Mouse (Mus musculus) natural killer cell, adult 2 months (primary cell): ENCODE results near the gene Irf7.
A peak's percentile ranks its signal among the peaks of the same experiment; 100 is the strongest.
"Not testable (repeated sequence)": the region's sequence is repeated elsewhere in the genome, so short reads cannot be mapped to it uniquely, and the experiment has no call there.

Experiments used
- DNase-seq, 2 experiments: peaks; one replicate each; pipeline ENCODE4 v3.0.0; 2022; ENCODE audit warnings: low spot score in 2 of 2

Gene Irf7

GRCm38 (mm10) chr7:141275356-141275755 is 9.1 kb upstream of the Irf7 start:
- no peak for DNase-seq

DNA sequence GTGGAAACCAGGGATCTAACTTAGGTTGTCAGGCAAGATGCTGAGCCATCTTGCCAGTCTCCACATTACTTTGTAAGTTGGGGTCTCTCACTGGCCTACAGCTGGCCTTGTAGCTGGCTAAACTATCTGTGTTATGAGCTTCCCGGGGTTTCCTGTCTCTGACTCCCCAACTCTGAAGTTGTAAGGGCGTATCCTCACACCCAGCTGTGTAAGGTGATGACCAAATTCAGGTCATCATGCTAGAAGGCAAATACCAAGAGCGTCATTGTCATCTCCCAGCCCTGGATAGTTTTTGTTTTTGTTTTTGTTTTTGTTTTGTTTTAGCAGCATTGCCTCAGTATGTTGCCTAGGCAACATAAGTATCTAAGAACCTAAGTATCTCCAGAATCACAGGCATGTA is 4.3 kb upstream of the Irf7 start:
- peak; percentile 37 to 56 for DNase-seq

GRCm38 (mm10) chr7:141269273-141269545 is 2.9 kb upstream of the Irf7 start:
- no peak for DNase-seq

- DNase-seq: peak in 1 of 2 experiments; percentile 19
These were observed 2.4 kb upstream of the Irf7 start for GRCm38 (mm10) chr7:141268466-141269272.

- DNase-seq: peak in 1 of 2 experiments; percentile 44
These were observed 906 bp downstream of the Irf7 start for GRCm38 (mm10) chr7:141265411-141265738.

DNA sequence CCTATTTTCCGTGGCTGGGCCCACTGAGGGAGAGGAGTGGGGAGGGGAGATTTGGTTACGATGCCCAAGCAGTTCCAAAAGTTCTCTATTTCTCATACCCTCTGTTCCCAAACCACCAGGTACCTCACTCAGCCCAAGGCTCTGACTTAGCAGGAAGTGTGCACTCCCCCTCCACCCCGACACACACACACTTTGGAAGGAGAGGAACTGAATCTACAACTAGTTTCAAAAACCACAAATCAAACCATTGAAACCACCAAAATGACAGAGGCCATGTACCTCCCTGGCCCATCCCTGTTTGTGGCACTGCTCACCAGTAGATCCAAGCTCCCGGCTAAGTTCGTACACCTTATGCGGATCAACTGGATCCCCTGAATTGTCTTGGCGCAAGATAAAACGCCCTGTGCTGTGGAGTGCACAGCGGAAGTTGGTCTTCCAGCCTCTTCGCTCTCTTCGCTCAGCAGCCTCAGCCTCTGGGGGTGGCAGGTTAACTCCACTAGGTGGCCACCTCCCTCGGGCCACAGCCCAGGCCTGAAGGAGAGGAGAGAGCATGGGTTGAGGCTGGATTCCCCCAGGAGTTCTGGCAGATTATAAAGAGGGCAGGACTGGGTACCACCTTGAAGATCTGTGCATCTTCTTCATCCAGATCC is 1.4 kb downstream of the Irf7 start:
- peak; percentile 52 to 61 for DNase-seq

DNA sequence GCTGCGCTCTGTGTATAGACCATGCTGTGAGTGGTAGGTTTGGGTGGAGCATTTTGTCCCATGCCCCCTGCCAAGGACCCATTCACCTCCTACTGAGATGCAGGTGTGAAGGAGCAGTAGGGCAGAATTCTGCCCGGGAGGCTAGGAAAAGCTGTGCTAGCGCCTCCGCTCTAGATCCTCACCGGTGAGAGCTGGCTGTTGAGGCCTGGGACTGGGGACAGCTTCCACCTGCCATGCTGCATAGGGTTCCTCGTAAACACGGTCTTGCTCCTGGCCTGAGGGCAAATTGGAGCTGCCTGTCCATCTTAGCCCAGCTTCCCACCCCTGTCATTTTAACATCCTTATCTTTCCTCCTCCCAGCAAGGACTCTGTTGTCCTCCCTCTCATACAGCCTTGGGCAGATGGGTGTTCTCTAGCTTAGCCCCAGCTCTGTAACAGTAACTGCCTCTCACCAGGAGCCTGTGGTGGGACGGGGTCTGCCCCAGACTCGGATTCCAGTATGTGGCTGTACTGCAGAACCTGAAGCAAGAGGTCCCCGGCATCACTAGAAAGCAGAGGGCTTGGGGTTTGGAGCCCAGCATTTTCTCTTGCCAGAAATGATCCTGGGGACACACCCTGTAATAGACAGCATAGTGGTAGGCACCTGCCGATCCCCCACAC is 2.1 kb downstream of the Irf7 start:
- no peak for DNase-seq

DNA sequence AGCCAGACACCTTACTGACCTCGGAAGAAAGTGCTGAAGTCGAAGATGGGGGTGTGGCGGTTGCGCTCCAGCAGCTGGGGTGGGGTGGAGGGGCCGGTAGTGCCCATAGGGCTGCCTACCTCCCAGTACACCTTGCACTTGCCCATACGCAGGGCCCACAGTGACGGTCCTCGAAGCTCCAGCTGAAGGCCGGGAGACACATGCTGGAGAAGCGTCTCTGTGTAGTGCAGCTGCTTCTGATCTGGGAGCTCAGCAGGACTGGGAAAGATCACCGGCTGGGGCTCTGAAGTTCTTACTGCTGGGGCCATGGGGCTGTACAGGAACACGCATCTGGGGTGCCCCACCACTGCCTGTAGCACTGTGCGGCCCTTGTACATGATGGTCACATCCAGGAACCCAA is 2.6 kb downstream of the Irf7 start:
- DNase-seq: no peak

GRCm38 (mm10) chr7:141261480-141261879 is 4.8 kb downstream of the Irf7 start:
- no peak for DNase-seq

DNA sequence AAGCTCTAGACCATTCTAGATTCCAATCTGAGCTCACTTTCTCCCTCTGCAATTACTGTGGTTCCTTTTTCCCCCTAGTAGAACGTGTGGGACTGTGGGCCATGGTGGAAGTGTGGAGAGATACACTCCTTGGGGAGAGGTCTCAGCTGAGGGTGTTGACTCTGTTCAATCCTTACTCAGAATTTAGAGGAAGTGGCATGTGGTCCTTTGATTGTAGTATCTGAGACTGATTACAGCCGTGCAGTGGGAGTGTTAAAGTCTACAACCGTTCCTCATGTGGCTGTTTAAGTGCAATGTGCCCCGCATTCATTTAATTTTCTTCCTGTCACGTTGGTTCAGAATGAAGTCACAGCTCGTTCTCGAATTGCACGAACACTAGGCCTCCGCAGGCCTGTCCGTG is 10.1 kb downstream of the Irf7 start:
- DNase-seq: no peak

DNA sequence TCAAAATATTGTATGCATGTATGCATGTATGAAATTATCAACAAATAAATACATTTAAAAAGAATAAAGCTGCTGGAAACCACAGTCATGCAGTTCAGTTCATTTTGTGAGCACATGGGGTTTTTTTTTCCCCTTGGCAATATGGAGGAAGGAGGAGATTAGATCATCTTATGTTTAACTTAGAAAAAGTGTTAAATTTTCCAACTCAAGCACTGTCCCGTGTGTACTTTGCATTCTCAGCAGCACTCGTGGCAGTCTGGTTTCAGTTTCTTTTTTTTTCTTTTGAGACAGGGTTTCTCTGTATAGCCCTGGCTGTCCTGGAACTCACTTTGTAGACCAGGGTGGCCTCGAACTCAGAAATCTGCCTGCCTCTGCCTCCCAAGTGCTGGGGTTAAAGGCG is 15.8 kb downstream of the Irf7 start:
- not testable (repeated sequence) for DNase-seq

DNA sequence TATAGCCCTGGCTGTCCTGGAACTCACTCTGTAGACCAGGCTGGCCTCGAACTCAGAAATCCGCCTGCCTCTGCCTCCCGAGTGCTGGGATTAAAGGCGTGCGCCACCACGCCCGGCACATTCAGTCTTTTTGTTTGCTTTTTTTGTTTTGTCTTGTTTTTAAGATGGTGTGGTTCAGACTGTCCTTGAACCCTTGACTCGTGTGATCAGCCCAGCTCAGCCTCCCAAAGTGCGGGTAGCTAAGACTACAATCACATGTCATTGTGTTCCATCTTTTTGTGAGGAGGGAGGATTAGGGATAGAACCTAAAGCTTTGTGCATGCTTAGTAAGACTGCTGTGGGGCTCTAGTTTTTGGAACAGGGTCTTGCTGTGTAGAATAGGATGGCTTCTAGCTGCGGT is 34.7 kb downstream of the Irf7 start:
- DNase-seq: no peak

GRCm38 (mm10) chr7:141231111-141231510 is 35.2 kb downstream of the Irf7 start:
- no peak for DNase-seq

- no peak for DNase-seq
These were observed 35.7 kb downstream of the Irf7 start for GRCm38 (mm10) chr7:141230570-141230969.

GRCm38 (mm10) chr7:141229702-141230101 is 36.6 kb downstream of the Irf7 start:
- no peak for DNase-seq

- peak; percentile 92 to 93 for DNase-seq
These were observed 37.8 kb downstream of the Irf7 start, which contains the start of gene Phrf1 for GRCm38 (mm10) chr7:141228279-141229067. Gene Phrf1 (plus strand): TSS chr7:141228784.

DNA sequence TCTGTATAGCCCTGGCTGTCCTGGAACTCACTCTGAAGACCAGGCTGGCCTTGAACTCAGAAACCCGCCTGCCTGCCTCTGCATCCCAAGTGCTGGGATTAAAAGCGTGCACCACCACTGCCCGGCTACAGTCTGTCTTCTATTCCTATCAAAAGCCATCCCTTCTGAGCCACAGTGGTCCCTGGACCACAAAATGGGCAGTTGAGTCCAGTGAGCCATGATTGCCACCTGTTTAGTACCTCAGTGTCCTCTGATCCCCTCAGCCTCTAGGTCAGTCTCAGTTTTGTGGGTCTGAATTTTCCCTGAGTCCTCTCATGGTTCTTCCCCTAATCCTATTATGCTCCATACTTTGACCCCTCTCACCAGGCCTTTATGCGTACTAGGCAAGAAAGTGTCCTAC is 38.5 kb downstream of the Irf7 start:
- no peak for DNase-seq

DNA sequence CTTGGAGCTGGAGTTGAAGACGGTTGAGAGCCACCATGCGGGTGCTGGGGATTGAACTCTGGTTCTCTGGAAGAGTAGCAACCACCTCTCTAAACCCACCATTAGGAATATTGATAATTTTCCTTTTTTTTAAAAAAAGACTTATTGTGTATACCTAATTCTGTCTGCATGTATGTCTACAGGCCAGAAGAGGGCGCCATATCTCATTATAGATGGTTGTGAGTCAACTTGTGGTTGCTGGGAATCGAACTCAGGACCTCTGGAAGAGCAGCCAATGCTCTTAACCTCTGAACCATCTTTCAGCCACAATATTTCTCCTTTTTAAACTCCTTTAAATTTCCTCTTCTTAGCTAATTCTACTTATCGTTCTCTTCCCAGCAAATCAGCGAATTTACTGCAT is 39.7 kb downstream of the Irf7 start:
- no peak for DNase-seq

DNA sequence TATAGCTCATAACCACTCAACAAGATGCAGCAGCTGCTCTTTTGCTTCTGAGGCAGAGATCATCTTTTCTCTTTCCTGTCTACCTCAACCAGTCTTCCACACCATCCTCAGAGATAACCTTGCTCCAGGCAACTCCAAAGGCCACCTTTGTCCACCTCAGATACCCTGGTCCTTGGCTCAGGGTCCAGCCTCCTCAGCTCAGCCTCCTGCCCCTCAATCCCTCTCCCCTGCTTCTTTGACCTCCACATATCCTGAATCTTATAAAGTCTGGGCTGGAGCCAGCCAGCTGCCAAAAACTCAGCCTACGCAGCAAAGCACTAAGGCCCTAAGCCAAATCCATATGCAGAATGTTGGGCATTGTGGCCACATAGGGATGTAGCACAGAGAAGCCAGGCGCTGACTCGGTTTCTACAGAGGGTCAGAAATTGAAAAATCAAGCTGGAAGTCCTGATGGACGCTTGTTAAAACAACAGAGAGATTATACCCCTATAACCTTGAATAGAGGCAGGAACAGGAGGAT is 43.5 kb downstream of the Irf7 start:
- no peak for DNase-seq

- DNase-seq: no peak
These were observed 44.2 kb downstream of the Irf7 start for GRCm38 (mm10) chr7:141222126-141222467.

- DNase-seq: peak; percentile 90 to 92
These were observed 44.8 kb downstream of the Irf7 start for GRCm38 (mm10) chr7:141221249-141222125.
